Mouse (Mus musculus) spleen, postnatal 36 days (tissue): ENCODE data around the gene Gin1.
"Not testable (repeated sequence)": the region's sequence is repeated elsewhere in the genome, so short reads cannot be mapped to it uniquely, and the experiment has no call there.

Experiments
- DNase-seq, 2 experiments: peaks; one replicate each; pipeline ENCODE4 v3.0.0; 2022; ENCODE audit warnings: low spot score in 2 of 2, mixed read lengths in 1 of 2

Gene Gin1

DNA sequence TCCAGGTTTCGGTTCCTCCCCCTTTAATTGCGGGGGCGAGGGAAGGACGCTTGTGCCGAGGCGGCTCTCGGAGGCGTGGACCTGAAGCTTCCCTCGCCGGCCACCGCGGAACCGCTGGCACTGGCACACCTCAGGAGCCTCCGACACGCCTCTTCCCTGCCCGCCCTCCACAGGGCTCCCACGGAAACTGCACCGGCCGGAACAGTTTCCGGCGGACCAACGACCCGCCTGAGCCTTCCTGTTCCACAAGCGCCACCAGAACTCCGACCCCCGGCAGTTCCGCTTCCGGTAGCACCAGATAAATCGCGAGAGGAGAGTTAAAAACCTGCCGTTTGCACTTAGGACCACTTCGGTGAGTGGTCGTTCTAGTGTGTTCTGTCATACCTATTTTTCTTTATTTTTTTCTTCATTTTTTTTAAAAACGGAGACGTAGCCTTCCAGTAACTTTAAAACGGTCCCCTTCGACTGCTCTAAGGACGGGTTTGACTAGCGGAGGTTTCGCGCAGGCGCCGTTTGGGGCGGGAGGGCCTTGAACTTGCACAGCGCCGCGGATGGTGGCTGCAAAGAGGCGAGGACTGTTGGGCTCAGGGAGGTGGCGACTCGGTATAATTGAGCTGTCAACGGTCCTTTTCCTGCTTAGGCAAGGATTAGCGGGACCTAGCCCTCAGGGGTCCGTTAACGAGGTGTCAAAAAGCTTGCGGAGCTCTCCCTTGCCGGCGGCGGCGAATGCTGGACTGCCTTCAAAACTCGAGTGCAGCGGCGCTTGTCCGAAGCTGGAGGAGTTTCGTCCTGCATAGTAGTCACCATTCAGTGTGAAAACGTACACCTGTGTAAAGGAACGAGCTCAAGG lies at the start of gene Gin1, which contains the start of gene Ppip5k2:
Gin1 (plus strand) TSS at position 269 of the 850 bp plus-strand sequence.
Ppip5k2 (minus strand) TSS at position 508 of the 850 bp plus-strand sequence.
- DNase-seq, result peak; percentile 92 to 93

DNA sequence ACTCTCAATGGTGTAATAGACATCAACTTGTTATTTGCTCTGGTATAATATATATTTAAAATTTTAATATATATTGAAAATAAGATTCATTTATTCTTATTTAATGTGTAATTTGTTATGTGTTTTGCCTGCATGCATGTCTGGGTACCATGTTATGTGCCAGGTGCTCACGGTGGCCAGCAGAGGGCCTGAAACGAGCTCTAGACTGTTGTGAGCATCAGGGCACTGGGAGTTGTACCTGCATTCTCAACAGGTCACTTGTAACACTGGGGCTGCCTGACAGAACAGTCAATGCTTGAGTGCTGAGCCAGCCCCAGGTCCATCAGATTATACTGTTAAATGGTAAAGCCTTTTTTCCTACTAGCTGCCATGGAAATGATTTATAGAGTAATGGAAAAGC lies 43.2 kb upstream of the Gin1 start:
- DNase-seq, result no peak

- no peak for DNase-seq
These were observed 40.6 kb upstream of the Gin1 start for GRCm38 (mm10) chr1:97729339-97729738.

DNA sequence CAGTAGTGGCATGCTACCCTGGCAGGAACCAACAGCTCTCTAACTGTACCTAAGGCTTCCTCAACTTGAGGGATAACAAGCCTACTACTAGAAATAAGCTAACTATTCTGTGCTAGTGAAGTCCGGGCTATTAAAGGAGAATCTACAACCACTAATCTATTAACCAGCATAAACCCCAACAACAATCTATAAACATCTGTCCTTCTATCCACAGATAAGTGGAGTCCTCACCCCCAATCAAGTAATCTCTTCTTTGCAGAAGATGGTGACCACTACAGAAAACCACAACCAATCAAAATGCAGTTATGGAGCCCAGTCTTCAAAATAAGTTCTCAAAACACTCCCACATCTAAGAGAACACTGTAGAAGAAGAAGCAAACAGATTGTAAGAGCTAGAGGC lies 26.9 kb upstream of the Gin1 start:
- DNase-seq, result no peak

- no peak for DNase-seq
These were observed 24.3 kb upstream of the Gin1 start for GRCm38 (mm10) chr1:97745712-97746111.

DNA sequence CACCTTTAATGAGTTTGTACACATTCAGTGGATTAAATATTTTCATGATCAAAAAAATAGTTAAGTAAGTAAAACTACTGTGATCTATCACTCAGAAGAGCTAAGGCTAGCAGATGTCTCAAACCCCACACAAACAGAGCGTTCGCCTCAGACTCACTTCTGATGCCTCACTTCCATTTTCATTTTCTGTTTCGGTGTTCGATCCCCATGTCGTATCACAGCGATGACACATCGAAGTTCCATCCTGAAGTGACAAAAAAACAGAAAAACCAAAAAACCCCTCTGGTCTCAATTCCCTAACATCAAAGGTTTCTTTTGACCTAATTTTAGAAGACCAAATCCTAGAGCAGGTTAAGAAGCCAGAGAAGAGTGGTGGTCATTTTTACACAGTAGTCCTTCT lies 23.7 kb upstream of the Gin1 start:
- DNase-seq, result no peak

GRCm38 (mm10) chr1:97748163-97748562 lies 21.8 kb upstream of the Gin1 start:
- DNase-seq, result no peak

GRCm38 (mm10) chr1:97753216-97753615 lies 16.8 kb upstream of the Gin1 start:
- no peak for DNase-seq

- no peak for DNase-seq
These were observed 15.6 kb upstream of the Gin1 start for GRCm38 (mm10) chr1:97754392-97754791.

GRCm38 (mm10) chr1:97759841-97760240 lies 10.1 kb upstream of the Gin1 start:
- no peak for DNase-seq

- no peak for DNase-seq
These were observed 9.4 kb upstream of the Gin1 start for GRCm38 (mm10) chr1:97760598-97760997.

DNA sequence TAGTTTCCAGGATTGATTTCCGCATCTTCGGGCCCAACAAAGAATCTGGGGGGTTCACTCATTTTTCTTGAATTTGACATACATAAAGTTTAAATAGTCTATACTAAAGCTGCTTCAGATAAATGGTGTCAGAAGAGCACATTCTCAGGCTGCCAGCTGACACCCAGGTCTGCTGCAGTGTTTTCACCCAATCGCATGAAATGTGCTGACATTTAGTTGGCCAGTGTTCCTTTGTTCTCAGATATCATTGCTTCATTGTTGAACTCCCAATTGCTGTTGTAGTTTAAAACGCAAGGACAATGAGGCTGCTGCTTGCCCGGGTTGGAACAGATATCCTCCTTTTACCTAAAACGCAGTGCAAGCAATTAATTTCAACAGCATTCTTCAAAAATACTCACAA lies 8.5 kb upstream of the Gin1 start:
- no peak for DNase-seq

DNA sequence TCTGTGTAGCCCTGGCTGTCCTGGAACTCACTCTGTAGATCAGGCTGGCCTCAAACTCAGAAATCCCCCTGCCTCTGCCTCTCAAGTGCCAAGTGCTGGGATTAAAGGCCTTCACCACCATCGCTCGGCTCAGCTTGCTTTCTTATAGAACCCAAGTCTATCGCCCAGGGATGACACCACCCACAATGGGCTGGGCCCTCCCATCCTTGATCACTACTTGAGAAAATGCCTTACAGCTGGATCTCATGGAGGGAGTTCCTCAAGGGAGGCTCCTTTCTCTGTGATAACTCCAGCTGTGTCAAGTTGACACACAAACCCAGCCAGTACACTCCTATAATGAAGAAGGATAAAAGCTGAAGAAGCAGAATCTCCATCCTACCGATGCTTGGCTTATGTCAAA lies 4.3 kb upstream of the Gin1 start:
- DNase-seq, result not testable (repeated sequence)

GRCm38 (mm10) chr1:97768089-97768488 lies 1.9 kb upstream of the Gin1 start:
- DNase-seq, result no peak

GRCm38 (mm10) chr1:97768906-97769293 lies 1.1 kb upstream of the Gin1 start:
- DNase-seq, result no peak

DNA sequence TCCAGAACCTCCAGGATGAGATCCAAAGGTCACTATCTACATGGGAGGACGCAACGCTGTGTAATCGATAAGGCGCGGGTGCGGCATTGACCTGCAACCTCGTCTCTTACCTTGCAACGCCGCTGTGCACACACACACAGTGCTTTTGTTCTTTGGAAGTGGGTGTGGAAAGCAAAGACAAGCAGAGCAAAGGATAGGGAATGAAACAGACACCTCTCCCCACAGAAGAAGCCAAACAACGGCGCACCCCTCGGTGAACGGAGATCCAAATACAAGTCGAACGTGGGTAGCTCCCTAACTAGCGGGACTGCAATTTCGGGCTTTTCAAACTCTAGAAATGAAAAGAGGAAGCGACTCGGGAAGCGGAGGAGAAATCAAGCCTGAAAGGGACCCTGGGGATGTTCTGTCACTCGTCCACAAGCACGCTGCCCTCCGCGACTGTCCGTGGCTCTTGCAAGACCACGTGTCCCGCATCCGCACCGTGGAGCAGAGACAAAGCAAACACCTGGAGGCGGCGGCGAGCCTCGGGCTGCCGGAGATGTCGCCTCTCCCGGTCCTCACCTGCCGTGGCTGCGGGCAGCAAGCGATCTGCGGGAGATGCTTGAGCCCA lies 573 bp upstream of the Gin1 start:
- DNase-seq, result peak in 1 of 2 experiments; percentile 9

DNA sequence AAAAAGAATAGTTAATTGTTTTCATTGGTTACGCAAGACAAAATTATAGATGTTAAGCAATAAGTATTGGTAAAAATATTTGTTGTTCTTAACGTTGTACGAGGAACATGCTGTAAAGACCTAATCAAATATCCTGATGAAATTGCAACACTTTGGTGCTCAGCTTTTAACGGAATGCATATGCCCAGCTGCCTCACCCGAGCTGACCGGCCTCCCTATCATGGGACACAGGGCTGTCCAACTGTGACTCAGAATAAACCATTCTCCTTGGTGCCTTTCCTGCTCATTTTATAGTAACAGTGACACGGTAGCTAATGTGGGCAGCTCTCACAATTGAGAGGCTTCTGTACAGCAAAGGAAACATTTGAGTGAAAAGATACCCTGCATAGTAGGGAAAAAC lies 1.1 kb downstream of the Gin1 start:
- DNase-seq, result no peak

DNA sequence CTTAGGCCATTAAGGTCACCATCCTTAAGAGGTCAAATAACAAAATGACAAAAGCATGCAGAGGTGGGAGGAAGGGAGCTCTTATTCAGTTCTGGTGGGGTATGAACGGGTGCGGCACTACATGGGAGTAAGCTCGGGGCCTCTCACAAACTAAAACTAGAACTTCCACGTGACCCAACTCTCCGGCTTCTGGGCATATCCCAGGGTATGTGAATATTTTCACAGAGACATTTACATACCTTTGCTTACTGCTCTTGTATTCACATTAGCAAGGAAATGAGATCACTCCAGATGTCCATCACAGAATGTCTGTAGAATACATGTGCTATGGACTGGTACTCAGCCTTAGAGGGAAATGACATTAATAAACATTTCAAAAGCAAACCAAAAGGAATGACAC lies 1.8 kb downstream of the Gin1 start:
- no peak for DNase-seq

DNA sequence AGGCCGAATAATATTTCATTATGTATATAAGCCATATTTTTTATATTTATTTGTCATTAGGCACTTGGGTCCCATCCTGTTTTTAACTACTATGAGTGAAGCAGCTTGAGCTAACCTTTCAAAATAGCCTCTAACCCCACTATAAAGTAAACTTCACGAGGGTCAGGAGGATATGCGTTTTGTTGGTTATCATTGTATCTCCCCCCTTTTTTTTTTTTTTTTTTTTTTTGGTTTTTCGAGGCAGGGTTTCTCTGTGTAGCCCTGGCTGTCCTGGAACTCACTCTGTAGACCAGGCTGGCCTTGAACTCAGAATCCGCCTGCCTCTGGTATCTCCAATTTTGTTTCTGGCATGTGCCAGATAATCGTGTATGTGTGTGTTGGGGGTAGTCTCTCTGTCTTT lies 3.4 kb downstream of the Gin1 start:
- no peak for DNase-seq

GRCm38 (mm10) chr1:97773973-97774372 lies 4.0 kb downstream of the Gin1 start:
- DNase-seq, result no peak

DNA sequence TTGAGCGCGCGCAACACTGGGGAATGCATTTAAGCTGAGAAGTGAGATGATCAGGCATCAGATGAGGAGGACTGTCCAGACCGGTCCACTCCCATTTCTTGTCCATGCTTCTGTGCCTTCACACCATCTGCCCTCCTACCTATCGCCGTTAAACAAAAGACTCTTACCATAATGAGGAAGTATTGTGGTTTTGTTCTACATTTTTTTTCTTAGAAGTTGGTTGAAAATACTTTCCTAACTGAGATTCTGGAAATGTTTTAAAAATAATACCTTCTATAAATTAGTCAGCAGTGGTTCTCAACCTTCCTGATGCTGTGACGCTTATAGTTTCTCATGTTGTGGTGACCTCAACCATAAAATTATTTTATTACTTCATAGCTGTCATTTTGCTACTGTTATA lies 11.7 kb downstream of the Gin1 start:
- no peak for DNase-seq

- no peak for DNase-seq
These were observed 15.0 kb downstream of the Gin1 start for GRCm38 (mm10) chr1:97784928-97785327.

DNA sequence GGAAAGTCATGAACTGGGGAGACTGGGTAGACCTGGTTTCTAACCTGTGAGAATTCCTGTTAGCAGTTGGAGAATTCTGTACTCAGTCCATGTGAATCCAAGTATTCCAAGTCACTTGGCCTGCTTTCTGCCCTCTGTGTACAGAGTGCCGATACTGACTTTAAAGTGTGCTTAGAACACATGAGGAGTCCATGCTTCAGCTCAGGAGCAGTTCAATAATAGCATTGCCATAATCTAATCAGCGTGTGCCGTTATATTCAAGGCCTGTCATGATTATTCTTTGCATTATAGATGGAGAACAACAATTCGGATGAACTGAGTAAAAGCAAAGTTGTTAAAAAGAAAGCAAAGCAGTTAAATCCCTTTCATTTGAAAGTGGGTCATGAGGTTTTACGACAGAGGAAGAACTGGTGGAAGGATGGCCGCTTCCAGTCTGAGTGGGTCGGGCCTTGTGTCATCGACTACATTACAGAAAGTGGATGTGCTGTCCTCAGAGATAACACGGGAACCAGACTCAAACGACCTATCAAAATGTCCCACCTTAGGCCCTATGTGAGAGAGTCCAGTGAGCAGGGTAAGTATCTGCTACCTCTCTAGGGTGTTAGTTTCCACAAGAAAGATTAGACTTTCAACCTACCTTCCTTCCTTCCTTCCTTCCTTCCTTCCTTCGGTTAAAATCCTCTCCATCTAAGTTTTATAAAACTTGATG lies 15.9 kb downstream of the Gin1 start:
- peak in 1 of 2 experiments; percentile 12 for DNase-seq
